Mouse (Mus musculus) lung, postnatal 0 days (tissue): ENCODE measurements around the gene Arl14. TPM values are rescaled to one million over a fixed set of nuclear protein-coding genes. Genes with fewer than 3 reads are reported as not detected.
A peak's percentile ranks its signal among the peaks of the same experiment; 100 is the strongest.

ENCODE experiments used
- ATAC-seq: fragments of 200-750 bp; cut with Nextera tagmentation; 2 replicates; pipeline ENCODE4 v1.8.0; 2017; ENCODE audit warnings: moderate library complexity
- DNase-seq: peaks from one replicate; pipeline ENCODE4 v3.0.0-alpha.2; 2016; ENCODE audit warnings: low spot score
- H3K27ac ChIP-seq: fragments of 300-500 bp; sonication (generic); 2 replicates; pipeline ENCODE4 v1.5.1; 2014; ENCODE audit warnings: antibody characterized with exemption, mild to moderate bottlenecking, low read length, mixed read lengths
- H3K27me3 ChIP-seq: fragments of 300-500 bp; sonication (generic); replicated peaks from 2 replicates; pipeline ENCODE4 v1.6.1; 2014; ENCODE audit warnings: low read length, mixed read lengths; ENCODE audit not compliant: insufficient read depth
- H3K36me3 ChIP-seq: fragments of 300-500 bp; sonication (generic); 2 replicates; pipeline ENCODE4 v1.6.1; 2014; ENCODE audit warnings: low read length, mixed read lengths; ENCODE audit not compliant: insufficient read depth
- H3K4me1 ChIP-seq: fragments of 300-500 bp; sonication (generic); 2 replicates; pipeline ENCODE4 v1.6.1; 2014; ENCODE audit warnings: antibody characterized with exemption, low read depth, low read length, mixed read lengths; ENCODE audit not compliant: insufficient read depth
- H3K4me2 ChIP-seq: fragments of 300-500 bp; sonication (generic); replicated peaks from 2 replicates; pipeline ENCODE4 v1.6.1; 2014; ENCODE audit warnings: low read depth, mild to moderate bottlenecking, low read length, moderate library complexity, mixed read lengths
- H3K4me3 ChIP-seq: fragments of 300-500 bp; sonication (generic); 2 replicates; pipeline ENCODE4 v1.5.1; 2014; ENCODE audit warnings: low read depth, low read length
- H3K9ac ChIP-seq: fragments of 300-500 bp; sonication (generic); replicated peaks from 2 replicates; pipeline ENCODE4 v1.6.1; 2014; ENCODE audit warnings: low read depth, mild to moderate bottlenecking
- H3K9me3 ChIP-seq: fragments of 300-500 bp; sonication (generic); 2 replicates; pipeline ENCODE4 v1.6.1; 2016; ENCODE audit warnings: low read length, mixed read lengths
- CTCF ChIP-seq: IDR thresholded peaks from 2 replicates; pipeline ENCODE4 v1.5.1; 2016; ENCODE audit warnings: antibody characterized with exemption, mild to moderate bottlenecking
- EP300 ChIP-seq: IDR thresholded peaks from 2 replicates; pipeline ENCODE4 v1.6.1; 2016; ENCODE audit warnings: antibody characterized with exemption, mild to moderate bottlenecking, control low read depth
- WGBS: fragments of 180-500 bp; shearing (Covaris S2); extraction: QIAGEN DNeasy Blood & Tissue Kit; methylation state at CpG from one replicate; pipeline ENCODE4 v1.1.7; 2014; 5-methylcytosine and 5-hydroxymethylcytosine counted together
- polyA plus RNA-seq: library from polyadenylated mRNA; unstranded; fragments of >200 nt; fragmentation: Nextera tagmentation; extraction: Ambion mirVana; gene quantifications from 2 replicates; pipeline ENCODE4 v1.2.1, GENCODE M21; 2015

Arl14 gene
- 0.10 TPM in 1 of 2 replicates, not detected in the other for polyA plus RNA-seq

GRCm38 (mm10) chr3:69221806-69222501 is at the start of gene Arl14:
Gene Arl14, plus strand, starts transcription at chr3:69222419.
- no peak within 1 kb of the TSS for H3K9ac ChIP-seq
- peak; percentile 47; the same call in 1 of the 2 replicates for ATAC-seq
- H3K4me2 ChIP-seq, result peak within 1 kb of the TSS; percentile 34

GRCm38 (mm10) chr3:69175229-69175628 is 47.0 kb upstream of the Arl14 start:
- no peak overlapping the region for H3K4me3 ChIP-seq
- H3K27me3 ChIP-seq, result no peaks in the 10 kb centered on the region
- H3K36me3 ChIP-seq, result no peaks in the 10 kb centered on the region
- no peak for ATAC-seq
- 19% methylated on average over 1 of the region's 1 CpGs for WGBS
- no peak overlapping the region for H3K4me2 ChIP-seq
- H3K9me3 ChIP-seq, result no peaks in the 10 kb centered on the region
- TF ChIP-seq EP300 (no peak), CTCF (no peak)
- H3K9ac ChIP-seq, result no peak overlapping the region
- DNase-seq, result no peak
- no peaks in the 10 kb centered on the region for H3K4me1 ChIP-seq
- no peak overlapping the region for H3K27ac ChIP-seq

More at GRCm38 (mm10) chr3:69221806-69222501, at the start of gene Arl14:
- no peaks in the 10 kb centered on the region for H3K4me1 ChIP-seq
- no peak within 1 kb of the TSS for H3K4me3 ChIP-seq
- H3K27ac ChIP-seq, result no peak within 1 kb of the TSS
- no peak for DNase-seq
- H3K9me3 ChIP-seq, result no peaks in the 10 kb centered on the region
- no peaks in the 10 kb centered on the region for H3K36me3 ChIP-seq
- no peaks in the 10 kb centered on the region for H3K27me3 ChIP-seq
- TF ChIP-seq CTCF, result no peak
- no peak for TF ChIP-seq EP300
- WGBS, result 41% methylated on average over 8 of the region's 8 CpGs

GRCm38 (mm10) chr3:69177168-69177797 is 44.9 kb upstream of the Arl14 start:
- no peaks in the 10 kb centered on the region for H3K4me1 ChIP-seq
- H3K4me3 ChIP-seq, result no peak overlapping the region
- H3K27ac ChIP-seq, result no peak overlapping the region
- no peak overlapping the region for H3K4me2 ChIP-seq
- WGBS, result 74% methylated on average over 15 of the region's 15 CpGs
- H3K9me3 ChIP-seq, result no peaks in the 10 kb centered on the region
- H3K36me3 ChIP-seq, result no peaks in the 10 kb centered on the region
- no peak overlapping the region for H3K9ac ChIP-seq
- DNase-seq (no peak), ATAC-seq (no peak)
- no peak for TF ChIP-seq CTCF
- TF ChIP-seq EP300, result no peak
- no peaks in the 10 kb centered on the region for H3K27me3 ChIP-seq

DNA sequence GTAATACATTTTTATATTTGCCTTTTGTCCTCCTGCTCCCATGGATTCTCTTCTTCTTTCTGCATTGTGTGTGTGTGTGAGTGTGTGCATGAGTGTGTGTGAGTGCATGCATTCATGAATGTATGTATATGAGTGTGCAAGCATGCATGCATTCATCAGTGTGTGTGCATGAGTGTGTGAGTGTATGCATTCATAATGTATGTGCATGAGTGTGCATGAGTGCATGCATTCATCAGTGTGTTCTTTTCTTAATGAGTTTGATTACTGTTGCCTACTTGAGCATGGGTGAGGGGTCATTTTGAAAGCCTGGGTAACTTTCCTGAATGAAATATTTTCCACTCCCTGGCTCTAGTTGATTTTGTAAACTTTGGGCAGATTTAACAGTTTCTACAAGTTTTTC is 44.3 kb upstream of the Arl14 start:
- DNase-seq, result no peak
- no peak overlapping the region for H3K4me2 ChIP-seq
- no peak for ATAC-seq

GRCm38 (mm10) chr3:69178365-69179004 is 43.7 kb upstream of the Arl14 start:
- no peak for ATAC-seq
- no peaks in the 10 kb centered on the region for H3K36me3 ChIP-seq
- H3K27ac ChIP-seq, result no peak overlapping the region
- no peak for TF ChIP-seq EP300
- no peak for TF ChIP-seq CTCF
- no peak overlapping the region for H3K9ac ChIP-seq
- H3K9me3 ChIP-seq, result no peaks in the 10 kb centered on the region
- DNase-seq, result no peak
- no peak overlapping the region for H3K4me2 ChIP-seq
- H3K27me3 ChIP-seq, result no peaks in the 10 kb centered on the region
- 79% methylated on average over 14 of the region's 14 CpGs for WGBS
- H3K4me3 ChIP-seq, result no peak overlapping the region
- H3K4me1 ChIP-seq, result no peaks in the 10 kb centered on the region

More for the DNA sequence above, 44.3 kb upstream of the Arl14 start:
- no peaks in the 10 kb centered on the region for H3K9me3 ChIP-seq
- no peaks in the 10 kb centered on the region for H3K36me3 ChIP-seq
- H3K27ac ChIP-seq, result no peak overlapping the region
- no peak overlapping the region for H3K9ac ChIP-seq
- H3K4me3 ChIP-seq, result no peak overlapping the region
- H3K4me1 ChIP-seq, result no peaks in the 10 kb centered on the region
- no peak for TF ChIP-seq CTCF
- TF ChIP-seq EP300, result no peak
- H3K27me3 ChIP-seq, result no peaks in the 10 kb centered on the region

GRCm38 (mm10) chr3:69181531-69181930 is 40.7 kb upstream of the Arl14 start:
- no peaks in the 10 kb centered on the region for H3K27me3 ChIP-seq
- 91% methylated on average over 8 of the region's 8 CpGs for WGBS
- no peak for ATAC-seq

More at GRCm38 (mm10) chr3:69181531-69181930, 40.7 kb upstream of the Arl14 start:
- DNase-seq, result no peak
- no peaks in the 10 kb centered on the region for H3K4me1 ChIP-seq
- TF ChIP-seq EP300 (no peak), CTCF (no peak)
- H3K4me3 ChIP-seq, result no peak overlapping the region
- H3K36me3 ChIP-seq, result no peaks in the 10 kb centered on the region
- H3K9me3 ChIP-seq, result no peaks in the 10 kb centered on the region
- H3K9ac ChIP-seq, result no peak overlapping the region
- no peak overlapping the region for H3K4me2 ChIP-seq
- H3K27ac ChIP-seq, result no peak overlapping the region
